Mouse (Mus musculus): ENCODE results near the gene Mitf.

Gene Mitf

GRCm38 (mm10) chr6:97881935-97882334 lies 75.1 kb downstream of the Mitf start:
- no peak for DNase-seq (ENCODE audit: low read depth, low spot score)

GRCm38 (mm10) chr6:97882931-97883330 lies 76.1 kb downstream of the Mitf start:
- no peak for DNase-seq (ENCODE audit: low read depth, low spot score)

- peak; percentile 4 for DNase-seq (ENCODE audit: low read depth, low spot score)
Observed at GRCm38 (mm10) chr6:97883496-97883895, 76.6 kb downstream of the Mitf start.

GRCm38 (mm10) chr6:97884971-97885370 lies 78.1 kb downstream of the Mitf start:
- DNase-seq (ENCODE audit: low read depth, low spot score) = no peak

- DNase-seq (ENCODE audit: low read depth, low spot score) = no peak
Observed at GRCm38 (mm10) chr6:97885606-97886005, 78.8 kb downstream of the Mitf start.

GRCm38 (mm10) chr6:97887893-97888292 lies 81.0 kb downstream of the Mitf start:
- DNase-seq (ENCODE audit: low read depth, low spot score) = no peak

DNA sequence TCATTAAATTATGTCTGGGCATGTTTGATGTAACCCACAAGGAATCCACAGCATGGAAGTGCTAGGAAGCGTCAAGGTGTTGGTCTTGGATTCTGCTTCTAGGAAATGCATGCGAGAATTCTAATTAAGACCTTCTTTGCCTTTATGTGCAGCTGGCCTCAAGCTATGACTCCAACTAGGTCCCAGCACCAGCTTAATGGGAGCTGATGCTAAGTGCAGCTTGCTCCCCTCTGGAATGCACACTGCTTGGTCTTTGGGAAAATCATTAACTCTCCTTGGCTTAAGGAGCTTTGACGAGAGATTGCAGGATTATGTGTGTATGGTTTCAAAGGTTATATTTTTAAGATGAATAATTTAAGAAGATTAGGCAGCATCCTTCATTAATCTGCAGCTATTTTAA lies 81.7 kb downstream of the Mitf start:
- DNase-seq (ENCODE audit: low read depth, low spot score) = no peak

DNA sequence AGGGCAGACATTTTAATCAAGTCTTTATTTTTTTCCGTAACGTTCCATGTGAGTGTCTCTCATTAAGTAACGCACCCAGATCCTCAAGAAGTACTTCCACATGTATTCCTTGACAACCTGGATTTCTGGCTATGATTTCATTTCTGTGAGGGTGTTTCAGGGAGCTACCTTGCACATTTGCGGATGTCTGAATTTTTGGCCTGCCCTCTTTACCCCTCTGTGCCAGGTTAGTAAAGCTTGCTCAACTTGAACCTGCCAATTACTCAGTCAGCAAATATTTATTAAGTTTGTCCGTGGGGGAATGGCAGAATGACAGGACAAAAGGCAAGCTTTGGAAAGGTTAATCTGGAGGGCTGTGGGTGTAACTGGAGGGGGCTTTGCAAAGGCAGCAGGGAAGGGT lies 86.7 kb downstream of the Mitf start:
- no peak for DNase-seq (ENCODE audit: low read depth, low spot score)

DNA sequence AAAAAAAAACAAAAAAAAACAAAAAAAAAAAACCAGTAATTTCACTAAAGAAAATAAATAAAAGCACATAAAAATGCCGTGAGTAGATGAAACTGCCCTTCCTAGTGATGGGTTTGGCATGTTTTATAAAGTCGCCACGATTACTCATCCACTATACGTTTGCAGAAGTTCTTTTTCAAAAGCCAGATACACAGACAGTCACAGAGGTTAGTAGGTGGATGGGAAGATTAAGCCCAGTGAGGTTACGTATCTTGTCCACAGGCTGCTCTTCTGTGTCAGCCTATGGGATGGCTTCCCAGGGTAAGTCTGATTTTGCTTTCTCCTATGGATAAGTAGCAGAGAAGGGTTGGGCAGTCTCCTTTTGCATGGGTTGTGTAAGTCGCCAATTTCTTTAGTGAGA lies 90.3 kb downstream of the Mitf start:
- no peak for DNase-seq (ENCODE audit: low read depth, low spot score)

DNA sequence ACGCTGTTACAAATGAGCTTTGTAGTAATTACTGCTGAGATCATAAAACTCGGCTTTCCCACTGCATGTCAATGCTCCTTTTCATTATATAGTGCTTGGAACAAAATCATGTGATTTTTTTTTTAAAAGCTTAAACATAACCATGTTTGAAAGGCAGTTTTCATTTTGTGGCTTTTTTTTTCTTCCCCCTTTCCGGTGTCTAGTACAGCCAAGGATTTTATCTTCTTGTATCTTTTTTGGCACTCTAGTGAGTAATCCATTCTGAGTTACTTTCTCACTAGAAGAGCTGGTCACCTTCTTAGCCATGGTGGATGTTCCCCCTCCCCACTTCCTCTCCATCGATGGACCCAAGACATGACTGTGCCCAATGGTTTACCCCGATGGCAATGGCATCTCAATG lies 91.2 kb downstream of the Mitf start:
- no peak for DNase-seq (ENCODE audit: low read depth, low spot score)

DNA sequence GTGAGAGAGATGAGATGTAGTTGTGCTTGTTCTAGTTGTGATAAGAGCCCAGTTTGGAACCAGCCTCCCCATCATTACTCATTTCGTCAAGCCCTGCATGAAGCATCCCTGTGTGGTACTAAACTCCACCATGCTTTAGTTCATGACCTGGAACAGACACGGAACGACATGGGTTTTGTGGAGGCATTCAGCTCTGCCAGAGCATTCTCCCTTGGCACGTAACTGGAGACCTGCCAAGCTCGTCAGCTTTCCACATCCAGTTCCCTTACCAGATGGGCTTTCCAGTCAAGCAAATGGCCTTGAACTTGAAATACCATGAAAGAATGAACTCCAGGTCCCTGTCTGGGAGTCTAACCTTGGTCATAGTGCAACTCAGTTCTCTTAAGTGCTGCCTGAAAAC lies 94.7 kb downstream of the Mitf start:
- DNase-seq (ENCODE audit: low read depth, low spot score) = no peak

GRCm38 (mm10) chr6:97902205-97902604 lies 95.4 kb downstream of the Mitf start:
- DNase-seq (ENCODE audit: low read depth, low spot score) = no peak

DNA sequence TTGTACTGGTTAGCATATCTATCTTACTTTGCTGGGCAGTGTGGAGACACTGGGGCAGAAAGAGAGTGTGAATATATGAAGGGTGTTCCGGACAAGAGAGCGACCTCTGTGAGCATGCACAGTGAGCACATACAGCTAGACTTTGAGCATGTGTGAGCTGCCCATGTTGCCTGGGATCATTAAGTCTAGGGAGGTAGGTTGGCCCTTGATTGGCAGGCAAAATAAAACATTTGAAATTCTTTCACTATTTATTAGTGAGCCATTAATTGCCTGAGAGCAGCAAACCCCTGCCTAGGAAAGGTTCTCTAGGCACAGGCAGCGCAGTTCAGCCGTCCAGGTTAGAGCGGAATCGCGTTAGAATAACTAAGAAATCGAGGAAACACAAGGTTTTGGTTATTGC lies 107.9 kb downstream of the Mitf start:
- no peak for DNase-seq (ENCODE audit: low read depth, low spot score)

GRCm38 (mm10) chr6:97916386-97916903 lies 109.6 kb downstream of the Mitf start:
- DNase-seq (ENCODE audit: low read depth, low spot score) = no peak

DNA sequence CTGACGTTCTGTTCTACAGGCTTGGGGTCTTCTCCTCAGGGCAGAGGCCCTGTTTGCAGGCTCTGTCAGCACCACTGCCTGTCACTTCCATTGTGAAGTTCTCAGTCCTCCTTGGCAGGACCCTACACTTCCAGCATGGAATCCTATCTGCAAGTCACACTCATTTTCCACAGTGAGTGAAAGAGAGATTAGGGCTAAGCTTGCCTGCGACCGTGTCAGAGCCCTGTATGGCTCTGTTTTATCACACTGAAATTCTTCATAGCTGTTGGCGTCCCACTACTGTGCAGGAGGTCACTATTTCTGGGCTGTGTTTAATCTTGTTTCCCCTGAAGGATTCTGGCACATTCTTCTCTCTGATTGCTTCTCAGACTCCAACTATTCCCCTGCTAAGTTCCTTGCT lies 111.2 kb downstream of the Mitf start:
- no peak for DNase-seq (ENCODE audit: low read depth, low spot score)

DNA sequence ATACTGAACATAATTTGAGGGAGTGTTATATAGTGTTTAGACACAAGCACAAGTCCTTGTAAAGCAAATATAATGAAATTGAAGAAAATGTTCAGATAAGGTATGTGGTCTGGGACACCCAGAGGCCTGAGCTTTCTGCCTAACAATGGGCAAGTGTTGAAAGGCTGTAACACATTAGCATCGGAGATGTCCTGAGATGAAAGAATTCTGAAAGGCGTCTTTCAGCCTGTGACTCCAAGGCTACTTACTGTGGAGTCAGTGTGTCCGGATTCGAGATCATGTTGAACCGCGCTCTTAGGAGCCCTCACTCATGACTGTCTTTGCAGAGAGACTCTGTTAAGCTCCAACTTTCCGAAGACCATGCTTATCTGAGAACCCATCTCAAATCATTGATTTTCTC lies 111.6 kb downstream of the Mitf start:
- DNase-seq (ENCODE audit: low read depth, low spot score) = no peak

DNA sequence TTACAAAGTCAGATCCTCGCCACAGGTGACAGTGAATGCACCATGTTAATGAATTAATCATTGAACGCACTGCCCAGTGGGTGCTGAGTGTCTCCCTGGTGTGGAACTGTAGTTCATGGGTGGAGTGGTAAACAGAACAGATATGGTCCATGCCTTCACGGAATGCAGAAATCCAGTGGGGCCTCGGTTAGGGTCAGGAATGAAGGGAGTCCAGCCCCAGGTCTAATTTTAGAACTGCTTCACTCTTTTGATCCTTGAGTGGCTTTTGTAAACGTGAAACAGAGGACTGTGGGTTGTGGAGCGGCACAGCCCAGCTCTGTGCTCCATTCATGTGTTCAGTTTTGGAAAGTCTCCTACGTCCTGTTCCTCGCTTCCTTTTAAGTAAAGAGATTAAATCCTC lies 112.4 kb downstream of the Mitf start:
- no peak for DNase-seq (ENCODE audit: low read depth, low spot score)

GRCm38 (mm10) chr6:97921591-97921990 lies 114.7 kb downstream of the Mitf start:
- no peak for DNase-seq (ENCODE audit: low read depth, low spot score)

DNA sequence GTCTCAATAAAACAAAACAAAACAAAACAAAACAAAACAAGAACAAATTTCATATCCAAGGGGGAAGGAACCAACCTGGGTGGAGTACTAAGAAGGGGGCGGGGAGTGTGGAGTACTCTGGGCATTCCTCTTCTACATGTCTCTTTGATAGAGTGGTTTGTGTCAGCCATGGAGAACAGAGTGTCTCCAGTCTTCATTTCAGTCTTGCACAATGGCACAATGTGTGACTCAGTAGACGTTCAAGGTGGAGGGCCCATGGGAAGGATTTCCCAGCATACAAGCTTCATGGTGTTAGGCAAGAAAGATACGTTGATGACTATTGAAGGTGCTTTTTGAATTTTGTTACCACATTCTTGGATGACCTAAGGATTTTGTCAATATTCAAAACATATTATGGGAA lies 117.4 kb downstream of the Mitf start:
- DNase-seq (ENCODE audit: low read depth, low spot score) = no peak

DNA sequence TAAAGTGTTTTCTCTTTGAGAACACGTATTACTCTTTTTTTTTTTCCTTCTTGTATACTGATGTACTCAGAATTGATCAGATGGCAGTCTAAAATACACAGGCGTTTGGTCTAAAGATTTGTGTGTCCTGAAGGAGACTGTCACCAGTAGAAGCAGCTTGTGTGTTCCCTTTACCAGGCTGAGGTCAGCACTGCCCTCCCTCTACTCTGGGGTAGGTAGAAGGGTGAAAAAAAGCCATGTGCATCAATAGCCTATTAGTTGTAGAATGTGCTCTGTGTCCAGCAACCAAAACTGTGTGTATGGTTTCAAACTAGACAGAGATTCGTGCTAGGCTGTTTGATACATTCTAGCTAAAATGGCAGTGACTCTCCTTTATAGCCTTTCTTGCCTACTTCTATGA lies 122.2 kb downstream of the Mitf start:
- no peak for DNase-seq (ENCODE audit: low read depth, low spot score)

- no peak for DNase-seq (ENCODE audit: low read depth, low spot score)
Observed at GRCm38 (mm10) chr6:97929466-97929865, 122.6 kb downstream of the Mitf start.

DNA sequence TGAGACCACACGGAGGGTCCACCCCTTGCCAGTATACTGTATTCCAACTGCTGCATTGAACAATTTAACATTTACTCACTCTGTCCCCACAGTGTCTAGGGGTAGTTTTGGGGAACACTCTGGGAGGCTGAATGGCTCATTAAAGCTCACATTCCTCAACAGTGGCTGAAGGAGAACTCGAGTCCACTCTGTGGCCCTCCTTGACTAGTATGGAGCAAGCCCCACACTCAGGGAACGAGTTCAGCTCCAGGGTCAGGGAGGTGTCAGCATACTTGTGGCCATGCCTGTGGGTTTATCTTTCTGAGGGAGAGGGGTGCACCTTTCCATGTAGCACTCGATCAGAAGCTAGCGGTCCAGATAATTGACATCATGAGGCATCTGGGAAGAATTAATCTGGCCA lies 130.3 kb downstream of the Mitf start:
- no peak for DNase-seq (ENCODE audit: low read depth, low spot score)

GRCm38 (mm10) chr6:97937897-97938614 lies 131.2 kb downstream of the Mitf start:
- DNase-seq (ENCODE audit: low read depth, low spot score) = no peak

GRCm38 (mm10) chr6:97940916-97941315 lies 134.1 kb downstream of the Mitf start:
- peak; percentile 9 for DNase-seq (ENCODE audit: low read depth, low spot score)

Measured in retina, postnatal 7 days (tissue).